ENCODE assay signal across 14 mouse cellular contexts in the genomic region with DNA sequence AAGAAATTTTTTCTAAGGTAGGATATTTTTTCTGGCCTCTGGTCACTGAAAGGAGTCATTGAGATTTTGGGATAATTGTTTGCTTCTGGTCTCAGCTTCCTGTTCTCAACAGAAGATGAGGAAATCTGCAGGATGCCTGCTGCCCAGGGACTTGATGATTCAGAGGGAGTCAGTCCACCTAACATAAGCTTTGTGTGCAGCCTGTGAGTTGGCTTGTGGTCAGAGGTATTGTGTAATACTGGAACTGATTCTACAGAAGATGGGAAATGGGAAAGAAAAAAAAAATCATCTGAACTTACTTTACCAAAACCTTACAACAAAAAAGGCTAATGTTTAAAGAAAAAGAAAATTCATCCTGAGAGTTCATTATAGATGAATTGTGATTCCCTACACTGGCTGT. TPM values are rescaled to one million over a fixed set of nuclear protein-coding genes. Genes with fewer than 3 reads are reported as not detected.
DNase-seq lines count a peak whose midpoint lies in the region; ATAC-seq and TF ChIP-seq lines count a peak whose summit lies in the region.
"Had no signal": no experiment of that assay in that cellular context is flagged by ENCODE, and none has a peak within 500 bp of the region (broad histone marks: within the 10 kb centered on the region; RNA-seq: fewer than 3 reads in every experiment).

No protein-coding gene starts in this region.

- no peaks in the 10 kb centered on the region for H3K36me3 ChIP-seq in heart, embryonic 10.5 days
- H3K36me3 ChIP-seq in C2C12 (ENCODE audit: control insufficient read depth, insufficient read depth): no peaks in the 10 kb centered on the region
- H3K36me3 ChIP-seq in midbrain, embryonic 11.5 days (ENCODE audit: control insufficient read depth, insufficient read depth, low read length): no peaks in the 10 kb centered on the region
- H3K36me3 ChIP-seq: forebrain, embryonic 12.5 days; heart, embryonic 13.5 days had no signal

- no peaks in the 10 kb centered on the region for H3K79me3 ChIP-seq in C2C12 (ENCODE audit: low read depth)

- H3K4me2 ChIP-seq in midbrain, embryonic 11.5 days: no peak overlapping the region
- H3K4me2 ChIP-seq: forebrain, embryonic 12.5 days; heart, embryonic 13.5 days had no signal

- no peak overlapping the region for H3K4me3 ChIP-seq in heart, embryonic 10.5 days
- no peak overlapping the region for H3K4me3 ChIP-seq in C2C12 (ENCODE audit: insufficient read depth, poor library complexity, severe bottlenecking)
- H3K4me3 ChIP-seq in midbrain, embryonic 11.5 days (ENCODE audit: low read depth, low read length): no peak overlapping the region
- H3K4me3 ChIP-seq: forebrain, embryonic 12.5 days; heart, embryonic 13.5 days had no signal

- H3K9ac ChIP-seq in midbrain, embryonic 11.5 days (ENCODE audit: low read length): no peak overlapping the region
- H3K9ac ChIP-seq: forebrain, embryonic 12.5 days; heart, embryonic 13.5 days; liver, embryonic 14.5 days had no signal

- ATAC-seq in midbrain, embryonic 11.5 days (ENCODE audit: low FRiP score): no peak
- ATAC-seq: hindbrain, postnatal 0 days; midbrain, embryonic 16.5 days had no signal

- DNase-seq in heart, adult 18-20 months: peak; percentile 62 to 80
- no peak for DNase-seq in heart, embryonic 10.5 days (ENCODE audit: low spot score)
- peak; percentile 23 to 25 for DNase-seq in adrenal gland, postnatal 36 days
- peak; percentile 11 to 12 for DNase-seq in heart, postnatal 14 days
- DNase-seq in cerebellum, adult 8-10 months: no peak
- DNase-seq in midbrain, embryonic 11.5 days (ENCODE audit: low spot score, missing footprints): no peak
- DNase-seq: cerebellum, adult 11-12 months had no signal

- no peaks in the 10 kb centered on the region for H3K79me2 ChIP-seq in C2C12 (ENCODE audit: control insufficient read depth, insufficient read depth)

- H3K9me3 ChIP-seq in heart, embryonic 10.5 days: no peaks in the 10 kb centered on the region
- H3K9me3 ChIP-seq in midbrain, embryonic 11.5 days (ENCODE audit: control insufficient read depth, low read length): no peaks in the 10 kb centered on the region; the same call in 1 of the 2 replicates
- H3K9me3 ChIP-seq: forebrain, embryonic 12.5 days had no signal

- intact Hi-C loops in heart, postnatal 14 days (cut with DNase I): no loop called here

- H3ac ChIP-seq in C2C12 (ENCODE audit: control insufficient read depth, insufficient read length, low read depth): no peak overlapping the region

- H3K27ac ChIP-seq in heart, embryonic 10.5 days: no peak overlapping the region
- no peak overlapping the region for H3K27ac ChIP-seq in midbrain, embryonic 11.5 days (ENCODE audit: low read depth, low read length)
- H3K27ac ChIP-seq: forebrain, embryonic 12.5 days; heart, embryonic 13.5 days; hindbrain, postnatal 0 days; kidney, postnatal 0 days; liver, embryonic 14.5 days had no signal

- H3K27me3 ChIP-seq in heart, embryonic 10.5 days (ENCODE audit: insufficient read depth, poor library complexity, severe bottlenecking): no peaks in the 10 kb centered on the region
- no peaks in the 10 kb centered on the region for H3K27me3 ChIP-seq in C2C12 (ENCODE audit: control insufficient read depth, insufficient read depth, insufficient read length)
- H3K27me3 ChIP-seq in midbrain, embryonic 11.5 days (ENCODE audit: control insufficient read depth, insufficient read depth, low read length): no peaks in the 10 kb centered on the region
- H3K27me3 ChIP-seq: forebrain, embryonic 12.5 days; heart, embryonic 13.5 days had no signal

- no peaks in the 10 kb centered on the region for H3K4me1 ChIP-seq in heart, embryonic 10.5 days
- H3K4me1 ChIP-seq in midbrain, embryonic 11.5 days (ENCODE audit: control insufficient read depth, insufficient read depth, low read length): no peaks in the 10 kb centered on the region
- H3K4me1 ChIP-seq: forebrain, embryonic 12.5 days; heart, embryonic 13.5 days had no signal

- TF ChIP-seq CTCF in C2C12 (IDR thresholded peaks at IDR 0.05; ENCODE audit: control insufficient read depth, insufficient read depth, insufficient read length): no peak

TF ChIP-seq in C2C12, 6 proteins besides CTCF, POLR2A, EP300 and RAD21:
- TF ChIP-seq MYOG (IDR thresholded peaks at IDR 0.05; ENCODE audit: control insufficient read depth, extremely low read depth, insufficient read length) (no peak), MYOD1 (IDR thresholded peaks at IDR 0.05; ENCODE audit: control insufficient read depth, insufficient read length, low read depth) (no peak), MAX (IDR thresholded peaks at IDR 0.05) (no peak), CEBPB (IDR thresholded peaks at IDR 0.05; ENCODE audit: low read depth) (peak; percentile 99), FOSL1 (IDR thresholded peaks at IDR 0.05; ENCODE audit: insufficient read depth, low read length, poor library complexity, severe bottlenecking) (peak; percentile 88), USF1 (IDR thresholded peaks at IDR 0.05; ENCODE audit: low read depth) (no peak)

RNA-seq across cellular contexts. Expression of a gene that starts 49.2 kb away (rescaled TPM):
- 10 to 100 TPM; 80.1 to 92.3 TPM for total RNA-seq in heart, adult 18-20 months (2021)
- 27.3 and 78.6 TPM in 2 replicates for polyA plus RNA-seq in heart, embryonic 10.5 days (2016; fragmentation: Nextera tagmentation; extraction: Ambion mirVana)
- 963 TPM for polyA plus RNA-seq in C2C12 (2012; fragmentation: generic; extraction: Trizol)
- 10 to 100 TPM; 55.0 to 84.7 TPM for total RNA-seq in adrenal gland, postnatal 36 days (2021)
- 100 to 1,000 TPM in 1 of 2 experiments, 10 to 100 TPM in 1; 93.6 to 121 TPM for total RNA-seq in heart, postnatal 14 days (2021)
- polyA plus RNA-seq in midbrain, embryonic 11.5 days (2014; fragmentation: Nextera tagmentation; extraction: Ambion mirVana): 30.6 and 31.7 TPM in 2 replicates

Comparison
In these comparisons a context has a peak if more than half of its experiments do, and no peak if none do; other contexts are left out.
1. DNase-seq: peak in heart, adult 18-20 months (2 of 2), adrenal gland, postnatal 36 days (2 of 2) and heart, postnatal 14 days (2 of 2); none in heart, embryonic 10.5 days (single experiment), cerebellum, adult 8-10 months (single experiment) and midbrain, embryonic 11.5 days (single experiment).